Mouse (Mus musculus) G1E (cell line): Measurements from ENCODE around the gene Frmd5.

Experiments
- CTCF ChIP-seq: IDR thresholded peaks from 2 replicates; pipeline ENCODE4 v1.5.1; 2012; ENCODE audit warnings: low read depth, low read length, inconsistent platforms, mixed read lengths
- GATA1 ChIP-seq: IDR thresholded peaks from 2 replicates; pipeline ENCODE4 v1.6.1; 2012; ENCODE audit warnings: borderline replicate concordance, low read length, inconsistent platforms, mixed read lengths
- GATA2 ChIP-seq: IDR thresholded peaks from 2 replicates; pipeline ENCODE4 v1.6.1; 2012; ENCODE audit warnings: low read depth, low read length, inconsistent platforms, borderline replicate concordance
- POLR2AphosphoS5 ChIP-seq: IDR thresholded peaks from 2 replicates; pipeline ENCODE4 v1.6.1; 2012; ENCODE audit warnings: low read depth, low read length, inconsistent platforms; ENCODE audit not compliant: insufficient replicate concordance
- TAL1 ChIP-seq: conservative IDR thresholded peaks from 2 replicates; pipeline ENCODE4 v1.6.1; 2012; ENCODE audit warnings: low read depth, low read length, inconsistent platforms, mixed read lengths

DNA sequence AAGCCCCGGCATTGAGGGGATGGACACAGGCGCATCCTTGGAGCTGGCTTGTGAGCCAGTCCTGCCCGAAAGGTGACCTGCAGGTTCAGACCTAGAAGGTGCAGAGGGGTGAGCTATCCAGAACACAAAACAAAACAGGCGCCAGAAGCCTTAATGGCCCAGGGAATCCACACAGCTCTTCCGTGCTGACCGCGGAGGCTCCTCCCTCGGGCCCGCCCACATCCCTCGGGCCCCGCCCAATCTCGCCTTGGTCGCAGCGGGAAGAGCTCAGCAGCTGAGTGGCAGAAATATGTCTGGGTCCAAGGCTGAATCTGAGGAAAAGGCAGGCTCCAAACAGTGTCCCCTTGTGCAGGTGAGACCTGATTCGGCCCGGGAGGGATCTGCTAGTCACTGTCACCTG lies 297.3 kb downstream of the Frmd5 start:
- TF ChIP-seq POLR2AphosphoS5 (no peak), CTCF (no peak), TAL1 (no peak), GATA2 (no peak), GATA1 (no peak)
